Mouse (Mus musculus): ENCODE results near the gene Clptm1. TPM values are rescaled to one million over a fixed set of nuclear protein-coding genes. Genes with fewer than 3 reads are reported as not detected.

Clptm1 gene
- 104 and 143 TPM in 2 replicates for polyA plus RNA-seq (2012; rRNA removed; ENCODE audit: low replicate concordance)

DNA sequence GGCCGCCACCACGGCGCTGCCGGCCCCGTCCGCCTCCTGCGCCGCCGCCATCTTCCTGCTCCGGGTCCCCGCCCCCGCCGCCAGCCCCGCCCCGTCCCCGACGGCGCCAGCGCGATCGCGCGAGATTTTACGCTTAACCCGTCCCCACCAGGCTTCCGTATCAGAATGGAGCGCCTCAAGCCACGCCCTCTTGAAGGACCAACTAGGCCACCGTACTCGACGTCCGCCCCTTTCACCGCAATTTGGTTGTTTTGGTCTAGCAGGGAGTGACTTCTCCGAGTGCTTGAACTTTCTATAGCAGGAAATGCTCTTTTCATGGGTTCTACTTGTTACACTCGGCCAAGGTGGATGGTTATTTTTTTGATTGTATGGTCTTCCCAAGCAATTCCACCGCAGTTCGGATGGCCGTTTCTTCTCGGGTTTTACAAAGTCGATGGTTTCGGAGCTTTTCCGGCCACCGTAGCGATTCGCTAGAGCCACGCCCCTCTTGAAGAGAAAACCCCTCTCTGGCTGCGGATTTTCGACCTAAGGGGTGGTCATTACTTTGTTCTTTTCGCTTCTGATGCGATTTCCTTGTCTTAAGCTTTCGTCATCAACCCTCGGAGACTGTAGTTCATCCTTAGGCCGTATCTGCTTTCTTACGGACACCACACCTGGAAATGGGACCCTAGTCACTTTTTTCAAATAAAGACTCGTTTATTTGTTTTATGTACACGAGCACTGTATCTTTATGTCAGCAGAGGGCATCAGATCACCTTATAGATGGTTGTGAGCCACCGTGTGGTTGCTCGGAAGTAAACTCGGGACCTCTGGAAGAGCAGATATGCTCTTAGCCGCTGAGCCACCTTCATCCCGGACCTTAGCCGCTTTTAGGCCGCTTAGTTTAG is at the start of gene Clptm1:
Clptm1 (minus strand) TSS at position 79 of the 887 bp plus-strand sequence.

GRCm38 (mm10) chr7:19698907-19699826 is 34.3 kb upstream of the Clptm1 start, which contains the start of gene Apoe:
Gene Apoe, minus strand, starts transcription at chr7:19699188.

GRCm38 (mm10) chr7:19691873-19692865 is 27.3 kb upstream of the Clptm1 start, which contains the start of gene Apoc1:
Gene Apoc1, minus strand, starts transcription at chr7:19692660.

GRCm38 (mm10) chr7:19681202-19681694 is 16.4 kb upstream of the Clptm1 start, which contains the start of the genes Gm44805 and Apoc4:
Gene Gm44805, minus strand, starts transcription at chr7:19681423.
Gene Apoc4, minus strand, starts transcription at chr7:19681479.

DNA sequence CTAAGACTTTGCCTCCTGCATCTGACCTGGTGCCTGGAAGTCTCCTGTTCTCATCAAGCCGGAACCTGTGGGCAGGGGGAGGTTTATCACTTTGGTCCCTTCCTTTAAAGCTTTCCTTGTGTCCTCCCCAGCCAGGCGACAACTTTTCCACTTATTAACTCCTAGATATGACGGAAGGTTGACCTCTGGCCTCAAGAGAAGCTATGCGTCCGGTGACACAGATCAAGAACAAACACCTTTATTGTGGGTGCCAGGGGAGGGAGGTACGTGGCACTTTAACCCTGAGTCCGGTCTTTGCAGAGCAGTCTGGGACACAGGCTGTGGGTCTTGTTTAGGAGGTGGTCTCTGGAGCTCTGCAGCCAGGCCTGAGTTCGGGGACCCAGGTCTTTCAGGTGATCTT is 13.0 kb upstream of the Clptm1 start, which contains the start of gene Apoc2:
Apoc2 (minus strand) TSS at position 70 of the 400 bp plus-strand sequence.

GRCm38 (mm10) chr7:19629361-19629734 is 35.5 kb downstream of the Clptm1 start, which contains the start of gene Relb:
Gene Relb, minus strand, starts transcription at chr7:19629438.

DNA sequence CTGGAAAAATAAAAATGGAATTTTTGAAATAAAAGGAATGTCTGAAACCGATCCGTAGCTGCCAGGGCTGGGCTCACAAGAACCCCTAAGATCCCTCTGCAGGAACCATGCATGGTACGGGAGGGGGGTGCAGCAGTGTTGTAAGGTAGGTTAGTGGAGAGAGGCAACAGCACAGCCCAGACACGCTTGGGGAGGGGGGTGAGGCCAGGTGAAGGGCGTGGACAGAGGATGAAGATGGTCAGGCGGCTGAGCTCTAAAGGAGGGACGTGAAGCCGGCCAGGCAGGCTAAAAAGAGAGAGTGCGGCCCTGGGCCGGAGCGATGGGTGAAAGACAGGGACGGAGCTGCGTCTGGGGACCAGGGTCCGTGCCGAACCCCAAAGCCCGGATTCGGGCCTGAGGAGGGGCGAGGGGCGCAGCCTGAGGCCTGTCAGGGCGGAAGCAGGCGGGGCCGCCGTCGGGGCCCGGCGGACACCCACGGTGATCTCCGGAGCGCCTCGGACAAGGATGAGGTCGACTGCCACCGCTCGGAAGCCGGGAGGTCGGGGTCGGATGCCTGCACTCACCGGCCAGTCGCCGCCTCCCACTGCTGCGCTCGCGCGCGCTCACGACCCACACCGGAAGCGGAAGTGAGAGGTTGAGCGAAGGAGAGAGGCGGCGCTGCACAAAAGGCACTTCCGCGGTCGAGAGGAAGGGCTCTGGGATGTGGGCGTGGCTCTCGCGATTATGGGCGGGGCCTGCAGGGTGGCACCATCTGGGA is 60.8 kb downstream of the Clptm1 start, which contains the start of gene Clasrp:
Clasrp (minus strand) TSS at position 638 of the 757 bp plus-strand sequence.

Other genes with a start within 250 kb of the Clptm1 start
- 15.0 and 33.5 TPM in 2 replicates for gene Mark4, start 206.2 kb downstream of the Clptm1 start, polyA plus RNA-seq (2012; rRNA removed; ENCODE audit: low replicate concordance)
- gene Exoc3l2, start 201.7 kb downstream of the Clptm1 start, polyA plus RNA-seq (2012; rRNA removed; ENCODE audit: low replicate concordance), result 5.1 and 11.1 TPM in 2 replicates
- gene Bloc1s3, start 156.7 kb downstream of the Clptm1 start, polyA plus RNA-seq (2012; rRNA removed; ENCODE audit: low replicate concordance), result 10.5 and 31.4 TPM in 2 replicates
- gene Trappc6a, start 156.6 kb downstream of the Clptm1 start, polyA plus RNA-seq (2012; rRNA removed; ENCODE audit: low replicate concordance), result 159 and 195 TPM in 2 replicates
- gene Nkpd1, start 147.2 kb downstream of the Clptm1 start, polyA plus RNA-seq (2012; rRNA removed; ENCODE audit: low replicate concordance), result 0.15 and 0.18 TPM in 2 replicates
- 99.5 and 166 TPM in 2 replicates for gene Ppp1r37, start 102.0 kb downstream of the Clptm1 start, polyA plus RNA-seq (2012; rRNA removed; ENCODE audit: low replicate concordance)
- gene Zfp296, start 87.7 kb downstream of the Clptm1 start, polyA plus RNA-seq (2012; rRNA removed; ENCODE audit: low replicate concordance), result 3.9 and 4.8 TPM in 2 replicates
- 94.7 and 164 TPM in 2 replicates for gene Gemin7, start 87.4 kb downstream of the Clptm1 start, polyA plus RNA-seq (2012; rRNA removed; ENCODE audit: low replicate concordance)
- 168 and 347 TPM in 2 replicates for gene Clasrp, start 60.5 kb downstream of the Clptm1 start, polyA plus RNA-seq (2012; rRNA removed; ENCODE audit: low replicate concordance)
- gene Relb, start 35.6 kb downstream of the Clptm1 start, polyA plus RNA-seq (2012; rRNA removed; ENCODE audit: low replicate concordance), result 41.9 and 115 TPM in 2 replicates
- 950 and 3,249 TPM in 2 replicates for gene Apoc2, start 12.9 kb upstream of the Clptm1 start, polyA plus RNA-seq (2012; rRNA removed; ENCODE audit: low replicate concordance)
- 1.4 TPM in 1 of 2 replicates, not detected in the other for gene Gm44805, start 16.4 kb upstream of the Clptm1 start, polyA plus RNA-seq (2012; rRNA removed; ENCODE audit: low replicate concordance)
- 0.36 and 1.9 TPM in 2 replicates for gene Apoc4, start 16.4 kb upstream of the Clptm1 start, polyA plus RNA-seq (2012; rRNA removed; ENCODE audit: low replicate concordance)
- 0.72 and 1.2 TPM in 2 replicates for gene Apoc1, start 27.6 kb upstream of the Clptm1 start, polyA plus RNA-seq (2012; rRNA removed; ENCODE audit: low replicate concordance)
- gene Apoe, start 34.2 kb upstream of the Clptm1 start, polyA plus RNA-seq (2012; rRNA removed; ENCODE audit: low replicate concordance), result 286 and 462 TPM in 2 replicates
- gene Tomm40, start 50.4 kb upstream of the Clptm1 start, polyA plus RNA-seq (2012; rRNA removed; ENCODE audit: low replicate concordance), result 95.8 and 122 TPM in 2 replicates
- gene Nectin2, start 85.5 kb upstream of the Clptm1 start, polyA plus RNA-seq (2012; rRNA removed; ENCODE audit: low replicate concordance), result 232 and 247 TPM in 2 replicates
- gene Bcam, start 106.0 kb upstream of the Clptm1 start, polyA plus RNA-seq (2012; rRNA removed; ENCODE audit: low replicate concordance), result 25.1 and 27.9 TPM in 2 replicates
- 94.7 and 149 TPM in 2 replicates for gene Cblc, start 131.8 kb upstream of the Clptm1 start, polyA plus RNA-seq (2012; rRNA removed; ENCODE audit: low replicate concordance)
- 202 and 317 TPM in 2 replicates for gene Bcl3, start 157.7 kb upstream of the Clptm1 start, polyA plus RNA-seq (2012; rRNA removed; ENCODE audit: low replicate concordance)
- 0.44 TPM in 1 of 2 replicates, not detected in the other for gene Gm19345, start 187.0 kb upstream of the Clptm1 start, polyA plus RNA-seq (2012; rRNA removed; ENCODE audit: low replicate concordance)
- 0.20 and 0.71 TPM in 2 replicates for gene Ceacam16, start 196.3 kb upstream of the Clptm1 start, polyA plus RNA-seq (2012; rRNA removed; ENCODE audit: low replicate concordance)
- gene Ceacam19, start 222.9 kb upstream of the Clptm1 start, polyA plus RNA-seq (2012; rRNA removed; ENCODE audit: low replicate concordance), result 0.05 TPM in 1 of 2 replicates, not detected in the other

Measured in duodenum, adult 2 months (tissue).